Mouse (Mus musculus): ENCODE measurements at regions not wholly inside any gene's neighbourhood (a gene's known extent, or its start where the extent isn't known, plus 50 kb on each side); places are given as distances from the start of the nearest gene placed in this dataset.
A peak's percentile ranks its signal among the peaks of the same experiment; 100 is the strongest.

DNA sequence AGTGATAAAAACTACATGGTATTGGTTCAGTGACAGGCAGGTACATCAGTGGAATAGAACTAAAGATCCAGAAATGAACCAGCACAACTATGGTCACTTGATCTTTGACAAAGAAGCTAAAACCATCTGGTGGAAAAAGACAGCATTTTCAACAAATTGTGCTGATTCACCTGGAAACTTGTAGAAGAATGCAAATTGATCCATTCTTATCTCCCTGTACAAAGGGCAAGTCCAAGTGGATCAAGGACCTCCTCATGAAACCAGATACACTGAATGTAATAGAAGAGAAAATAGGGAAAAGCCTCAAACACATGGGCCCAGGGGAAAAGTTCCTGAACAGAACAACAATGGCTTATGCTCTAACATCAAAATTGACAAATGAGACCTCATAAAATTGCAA, 194.8 kb upstream of the Mgat4c start:
- H3K4me1 ChIP-seq (ENCODE audit: control insufficient read depth, low read depth, low read length) = no peaks in the 10 kb centered on the region
- H3K27me3 ChIP-seq (ENCODE audit: control insufficient read depth, insufficient read depth, low read depth, low read length) = no peaks in the 10 kb centered on the region
- H3K27ac ChIP-seq (ENCODE audit: low read length) = no peak overlapping the region
- H3K9me3 ChIP-seq (replicated peaks; ENCODE audit: control insufficient read depth, low read length) = no peaks in the 10 kb centered on the region
- no peaks in the 10 kb centered on the region for H3K36me3 ChIP-seq (ENCODE audit: control insufficient read depth, insufficient read depth)
- no peak for ATAC-seq (ENCODE audit: low read depth)
- no peak overlapping the region for H3K9ac ChIP-seq (ENCODE audit: low read depth, low read length)
- H3K4me3 ChIP-seq (ENCODE audit: low read depth, low read length) = no peak overlapping the region
- H3K4me2 ChIP-seq (ENCODE audit: low read depth, low read length) = no peak overlapping the region

DNA sequence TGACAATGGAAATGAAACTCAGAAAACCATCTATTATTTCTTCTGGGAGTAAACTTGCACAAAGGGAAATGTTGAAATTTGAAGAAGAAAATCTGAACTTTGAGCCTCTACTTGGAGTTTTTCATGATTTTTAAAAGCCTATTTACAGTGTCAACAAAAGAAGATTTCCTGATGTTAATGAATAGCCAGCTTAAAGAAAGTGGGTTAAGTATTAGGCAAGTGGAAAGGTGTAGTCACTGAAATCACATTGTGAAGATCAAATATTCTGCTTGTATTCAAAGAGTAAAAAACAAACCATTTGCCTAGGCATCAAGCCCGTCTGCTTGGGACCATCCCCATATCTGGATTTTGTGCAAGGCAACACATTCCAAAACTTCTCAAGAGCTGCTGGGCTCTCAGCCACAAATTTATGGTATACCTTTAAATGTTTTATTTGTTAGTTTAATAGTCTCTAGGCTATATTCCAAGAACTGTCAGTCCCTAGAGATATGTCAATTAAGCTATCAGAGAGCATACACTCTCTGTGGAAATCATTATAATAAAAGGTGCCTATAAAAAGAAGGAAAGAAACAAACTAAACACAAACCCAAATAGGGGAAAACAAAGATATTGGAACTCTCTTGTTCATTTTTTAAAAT, 190.8 kb upstream of the Mgat4c start:
- H3K9ac ChIP-seq (ENCODE audit: low read depth, low read length) = no peak overlapping the region
- no peaks in the 10 kb centered on the region for H3K27me3 ChIP-seq (ENCODE audit: control insufficient read depth, insufficient read depth, low read depth, low read length)
- no peak overlapping the region for H3K4me3 ChIP-seq (ENCODE audit: low read depth, low read length)
- WGBS (ENCODE audit: insufficient replicate concordance) = 34% methylated on average over 1 of the region's 1 CpGs
- peak; percentile 76 for ATAC-seq (ENCODE audit: low read depth)
- H3K36me3 ChIP-seq (ENCODE audit: control insufficient read depth, insufficient read depth) = no peaks in the 10 kb centered on the region
- no peak overlapping the region for H3K27ac ChIP-seq (ENCODE audit: low read length)
- H3K9me3 ChIP-seq (replicated peaks; ENCODE audit: control insufficient read depth, low read length) = no peaks in the 10 kb centered on the region
- H3K4me1 ChIP-seq (ENCODE audit: control insufficient read depth, low read depth, low read length) = no peaks in the 10 kb centered on the region
- no peak overlapping the region for H3K4me2 ChIP-seq (ENCODE audit: low read depth, low read length)

DNA sequence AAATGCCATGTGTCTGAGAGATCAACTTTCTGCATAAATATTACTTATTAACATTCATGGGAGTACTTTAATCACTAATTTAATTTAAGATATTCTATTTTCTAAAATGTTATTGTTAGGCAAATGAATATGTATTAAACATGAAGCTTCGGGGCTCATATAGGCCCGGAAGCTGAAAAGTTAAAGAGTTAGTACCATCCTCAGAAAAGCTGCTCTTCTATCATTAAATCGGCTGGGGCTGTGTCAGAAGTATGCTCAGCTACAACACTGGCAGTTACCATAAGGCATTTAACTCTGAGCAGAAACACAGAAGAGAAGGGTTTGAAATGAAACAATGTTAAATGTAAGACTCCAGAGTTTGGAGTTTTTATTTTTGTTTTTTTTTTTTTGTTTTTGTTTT, 166.2 kb upstream of the Mgat4c start:
- Histone ChIP-seq H3K27me3 (ENCODE audit: control insufficient read depth, insufficient read depth, low read depth, low read length) (no peaks in the 10 kb centered on the region), H3K4me1 (ENCODE audit: control insufficient read depth, low read depth, low read length) (no peaks in the 10 kb centered on the region), H3K9me3 (replicated peaks; ENCODE audit: control insufficient read depth, low read length) (no peaks in the 10 kb centered on the region), H3K4me2 (ENCODE audit: low read depth, low read length) (no peak overlapping the region), H3K4me3 (ENCODE audit: low read depth, low read length) (no peak overlapping the region), H3K27ac (ENCODE audit: low read length) (no peak overlapping the region), H3K36me3 (ENCODE audit: control insufficient read depth, insufficient read depth) (no peaks in the 10 kb centered on the region), H3K9ac (ENCODE audit: low read depth, low read length) (no peak overlapping the region)
- ATAC-seq (ENCODE audit: low read depth) = no peak
- WGBS (ENCODE audit: insufficient replicate concordance) = 54% methylated on average over 3 of the region's 3 CpGs

DNA sequence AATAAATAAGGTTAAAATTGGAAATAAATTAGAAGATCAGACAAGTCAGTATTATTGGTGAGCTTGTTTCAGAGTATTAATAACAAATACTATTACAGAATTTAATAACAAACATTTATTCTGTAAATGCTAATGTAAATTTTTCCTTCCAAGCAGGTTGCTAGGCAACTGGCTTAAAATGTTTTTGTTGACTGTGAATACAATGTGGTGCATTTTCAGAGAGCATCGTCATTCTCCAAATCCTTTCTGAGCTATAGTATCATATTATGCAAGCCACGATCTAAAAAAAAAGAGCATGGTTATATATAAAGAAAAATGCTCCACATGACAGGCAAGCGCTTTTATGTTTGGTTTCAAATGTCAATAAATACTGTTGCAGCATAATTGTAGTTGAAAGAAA, 164.4 kb upstream of the Mgat4c start:
- H3K27me3 ChIP-seq (ENCODE audit: control insufficient read depth, insufficient read depth, low read depth, low read length) = no peaks in the 10 kb centered on the region
- no peaks in the 10 kb centered on the region for H3K4me1 ChIP-seq (ENCODE audit: control insufficient read depth, low read depth, low read length)
- no peak overlapping the region for H3K4me2 ChIP-seq (ENCODE audit: low read depth, low read length)
- H3K9me3 ChIP-seq (replicated peaks; ENCODE audit: control insufficient read depth, low read length) = no peaks in the 10 kb centered on the region
- 69% methylated on average over 3 of the region's 3 CpGs for WGBS (ENCODE audit: insufficient replicate concordance)
- no peak overlapping the region for H3K27ac ChIP-seq (ENCODE audit: low read length)
- no peaks in the 10 kb centered on the region for H3K36me3 ChIP-seq (ENCODE audit: control insufficient read depth, insufficient read depth)
- no peak for ATAC-seq (ENCODE audit: low read depth)
- no peak overlapping the region for H3K4me3 ChIP-seq (ENCODE audit: low read depth, low read length)
- H3K9ac ChIP-seq (ENCODE audit: low read depth, low read length) = no peak overlapping the region

DNA sequence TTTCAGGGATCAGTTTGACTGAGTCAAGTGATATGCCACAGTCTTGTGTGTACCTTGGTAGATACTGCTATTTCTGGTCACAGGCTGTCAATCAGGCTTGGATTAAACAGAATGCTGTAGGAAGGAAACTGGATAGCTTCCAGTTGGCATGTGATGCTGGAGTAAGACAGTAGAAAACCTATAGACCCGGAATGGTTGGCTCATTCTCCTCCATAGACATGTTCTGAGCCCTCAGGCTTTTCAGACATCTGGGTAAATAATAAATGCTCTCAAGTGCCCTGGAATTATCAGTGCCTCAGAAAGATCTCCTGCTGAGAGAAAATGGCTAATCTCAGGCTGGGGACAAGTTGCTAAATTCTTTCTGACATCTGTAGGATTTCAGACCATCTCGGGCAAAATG, 149.0 kb upstream of the Mgat4c start:
- Histone ChIP-seq H3K4me2 (ENCODE audit: low read depth, low read length) (no peak overlapping the region), H3K4me1 (ENCODE audit: control insufficient read depth, low read depth, low read length) (no peaks in the 10 kb centered on the region), H3K36me3 (ENCODE audit: control insufficient read depth, insufficient read depth) (no peaks in the 10 kb centered on the region), H3K27ac (ENCODE audit: low read length) (no peak overlapping the region), H3K9ac (ENCODE audit: low read depth, low read length) (no peak overlapping the region), H3K9me3 (replicated peaks; ENCODE audit: control insufficient read depth, low read length) (no peaks in the 10 kb centered on the region), H3K27me3 (ENCODE audit: control insufficient read depth, insufficient read depth, low read depth, low read length) (no peaks in the 10 kb centered on the region), H3K4me3 (ENCODE audit: low read depth, low read length) (no peak overlapping the region)
- ATAC-seq (ENCODE audit: low read depth) = no peak
- WGBS (ENCODE audit: insufficient replicate concordance) = 58% methylated on average over 2 of the region's 2 CpGs

DNA sequence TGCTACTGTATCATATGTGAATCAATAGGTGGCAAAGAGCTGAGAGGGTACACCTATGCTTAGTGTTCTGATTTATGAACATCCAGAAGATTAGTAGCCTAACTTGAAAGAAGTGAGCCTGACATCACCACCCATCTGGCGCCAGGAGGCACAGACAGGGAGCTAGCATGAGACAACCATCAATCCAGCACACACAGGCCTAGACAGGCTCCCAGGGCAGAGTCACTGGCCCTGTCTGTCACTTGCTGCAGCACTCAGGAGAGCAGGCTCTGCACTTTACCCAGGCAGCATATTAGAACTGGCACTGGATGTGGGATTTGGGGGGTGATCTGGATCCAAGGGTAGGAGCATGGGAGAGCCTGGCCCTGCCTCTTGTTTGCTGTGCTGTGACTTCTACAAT, 137.1 kb upstream of the Mgat4c start:
- H3K4me3 ChIP-seq (ENCODE audit: low read depth, low read length) = no peak overlapping the region
- ATAC-seq (ENCODE audit: low read depth) = no peak
- no peaks in the 10 kb centered on the region for H3K36me3 ChIP-seq (ENCODE audit: control insufficient read depth, insufficient read depth)
- H3K27me3 ChIP-seq (ENCODE audit: control insufficient read depth, insufficient read depth, low read depth, low read length) = no peaks in the 10 kb centered on the region
- 30% methylated on average over 1 of the region's 1 CpGs for WGBS (ENCODE audit: insufficient replicate concordance)
- no peak overlapping the region for H3K27ac ChIP-seq (ENCODE audit: low read length)
- H3K4me2 ChIP-seq (ENCODE audit: low read depth, low read length) = no peak overlapping the region
- no peaks in the 10 kb centered on the region for H3K9me3 ChIP-seq (replicated peaks; ENCODE audit: control insufficient read depth, low read length)
- no peak overlapping the region for H3K9ac ChIP-seq (ENCODE audit: low read depth, low read length)
- H3K4me1 ChIP-seq (ENCODE audit: control insufficient read depth, low read depth, low read length) = no peaks in the 10 kb centered on the region

DNA sequence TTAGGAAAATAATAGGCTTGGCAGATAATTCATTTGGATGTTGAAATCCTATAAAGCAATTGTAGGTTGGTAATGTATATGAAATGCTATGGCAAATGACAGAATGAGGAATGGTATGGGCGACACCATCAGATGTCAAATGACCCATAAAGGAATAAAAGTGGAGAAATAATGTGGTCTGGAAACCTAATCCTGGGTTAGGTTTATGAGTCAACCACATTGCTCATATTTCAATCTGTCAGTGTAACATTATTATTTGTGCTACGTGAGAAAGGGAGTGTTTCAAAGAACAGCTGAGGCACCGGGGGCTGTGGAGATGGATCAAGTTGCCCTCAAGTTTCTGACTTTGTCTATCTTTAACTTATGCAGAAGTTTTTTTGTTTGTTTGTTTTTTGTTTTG, 130.6 kb upstream of the Mgat4c start:
- Histone ChIP-seq H3K36me3 (ENCODE audit: control insufficient read depth, insufficient read depth) (no peaks in the 10 kb centered on the region), H3K9me3 (replicated peaks; ENCODE audit: control insufficient read depth, low read length) (no peaks in the 10 kb centered on the region), H3K4me2 (ENCODE audit: low read depth, low read length) (no peak overlapping the region), H3K27me3 (ENCODE audit: control insufficient read depth, insufficient read depth, low read depth, low read length) (no peaks in the 10 kb centered on the region), H3K4me1 (ENCODE audit: control insufficient read depth, low read depth, low read length) (no peaks in the 10 kb centered on the region), H3K9ac (ENCODE audit: low read depth, low read length) (no peak overlapping the region), H3K4me3 (ENCODE audit: low read depth, low read length) (no peak overlapping the region), H3K27ac (ENCODE audit: low read length) (no peak overlapping the region)
- WGBS (ENCODE audit: insufficient replicate concordance) = 56% methylated on average over 3 of the region's 3 CpGs
- no peak for ATAC-seq (ENCODE audit: low read depth)

Data from liver, embryonic 16.5 days (tissue).